Mouse (Mus musculus): Measurements from ENCODE around the gene Olfr1037. TPM values are rescaled to one million over a fixed set of nuclear protein-coding genes. Genes with fewer than 3 reads are reported as not detected.
"Not testable (repeated sequence)": the region's sequence is repeated elsewhere in the genome, so short reads cannot be mapped to it uniquely, and the experiment has no call there.

The Olfr1037 gene
- not detected in 2 replicates for polyA plus RNA-seq (2015; fragmentation: Nextera tagmentation; extraction: Ambion mirVana)

GRCm38 (mm10) chr2:86087285-86087684 lies at the start of gene Olfr1037:
TSS of gene Olfr1037 (minus strand) at chr2:86087385.
- no peak for ATAC-seq
- 90% methylated on average over 2 of the region's 2 CpGs for WGBS
- no peaks in the 10 kb centered on the region for H3K9me3 ChIP-seq (ENCODE audit: control insufficient read depth, low read length)
- no peaks in the 10 kb centered on the region for H3K4me1 ChIP-seq (replicated peaks; ENCODE audit: control insufficient read depth, insufficient read depth, low read length)
- no peak within 1 kb of the TSS for H3K4me2 ChIP-seq (ENCODE audit: low read length)
- no peaks in the 10 kb centered on the region for H3K36me3 ChIP-seq (ENCODE audit: control insufficient read depth, insufficient read depth)
- H3K4me3 ChIP-seq (replicated peaks; ENCODE audit: low read length), result no peak within 1 kb of the TSS
- H3K9ac ChIP-seq (replicated peaks; ENCODE audit: low read depth, low read length), result no peak within 1 kb of the TSS
- no peak within 1 kb of the TSS for H3K27ac ChIP-seq (ENCODE audit: low read length)
- no peaks in the 10 kb centered on the region for H3K27me3 ChIP-seq (replicated peaks; ENCODE audit: control insufficient read depth, insufficient read depth, low read length)

GRCm38 (mm10) chr2:86135828-86136227 lies 48.6 kb upstream of the Olfr1037 start, which contains the start of gene Olfr1039:
TSS of gene Olfr1039 (minus strand) at chr2:86135928.
- H3K4me2 ChIP-seq (ENCODE audit: low read length), result no peak within 1 kb of the TSS
- no peaks in the 10 kb centered on the region for H3K9me3 ChIP-seq (ENCODE audit: control insufficient read depth, low read length)
- no peaks in the 10 kb centered on the region for H3K27me3 ChIP-seq (replicated peaks; ENCODE audit: control insufficient read depth, insufficient read depth, low read length)
- H3K4me1 ChIP-seq (replicated peaks; ENCODE audit: control insufficient read depth, insufficient read depth, low read length), result no peaks in the 10 kb centered on the region
- 98% methylated on average over 1 of the region's 1 CpGs for WGBS
- no peak within 1 kb of the TSS for H3K9ac ChIP-seq (replicated peaks; ENCODE audit: low read depth, low read length)
- H3K36me3 ChIP-seq (ENCODE audit: control insufficient read depth, insufficient read depth), result no peaks in the 10 kb centered on the region
- no peak for ATAC-seq
- no peak within 1 kb of the TSS for H3K27ac ChIP-seq (ENCODE audit: low read length)
- no peak within 1 kb of the TSS for H3K4me3 ChIP-seq (replicated peaks; ENCODE audit: low read length)

- not testable (repeated sequence) for H3K9me3 ChIP-seq (ENCODE audit: control insufficient read depth, low read length); H3K4me1 ChIP-seq (replicated peaks; ENCODE audit: control insufficient read depth, insufficient read depth, low read length); H3K27me3 ChIP-seq (replicated peaks; ENCODE audit: control insufficient read depth, insufficient read depth, low read length); ATAC-seq; H3K4me3 ChIP-seq (replicated peaks; ENCODE audit: low read length); H3K36me3 ChIP-seq (ENCODE audit: control insufficient read depth, insufficient read depth); H3K4me2 ChIP-seq (ENCODE audit: low read length); H3K9ac ChIP-seq (replicated peaks; ENCODE audit: low read depth, low read length); H3K27ac ChIP-seq (ENCODE audit: low read length)
- 96% methylated on average over 1 of the region's 1 CpGs for WGBS
Measured at GRCm38 (mm10) chr2:86080478-86080877, 6.7 kb downstream of the Olfr1037 start.

GRCm38 (mm10) chr2:86073692-86074091 lies 13.5 kb downstream of the Olfr1037 start, which contains the start of gene Olfr1036:
TSS of gene Olfr1036 (plus strand) at chr2:86073992.
- H3K9ac ChIP-seq (replicated peaks; ENCODE audit: low read depth, low read length); H3K27me3 ChIP-seq (replicated peaks; ENCODE audit: control insufficient read depth, insufficient read depth, low read length); H3K36me3 ChIP-seq (ENCODE audit: control insufficient read depth, insufficient read depth); H3K9me3 ChIP-seq (ENCODE audit: control insufficient read depth, low read length); H3K27ac ChIP-seq (ENCODE audit: low read length); H3K4me1 ChIP-seq (replicated peaks; ENCODE audit: control insufficient read depth, insufficient read depth, low read length); H3K4me2 ChIP-seq (ENCODE audit: low read length); ATAC-seq; H3K4me3 ChIP-seq (replicated peaks; ENCODE audit: low read length): not testable (repeated sequence)

GRCm38 (mm10) chr2:86070189-86070588 lies 17.0 kb downstream of the Olfr1037 start:
- ATAC-seq, result no peak
- 98% methylated on average over 8 of the region's 8 CpGs for WGBS

GRCm38 (mm10) chr2:86063766-86064165 lies 23.4 kb downstream of the Olfr1037 start:
- not testable (repeated sequence) for H3K4me1 ChIP-seq (replicated peaks; ENCODE audit: control insufficient read depth, insufficient read depth, low read length); H3K27ac ChIP-seq (ENCODE audit: low read length); H3K9ac ChIP-seq (replicated peaks; ENCODE audit: low read depth, low read length); H3K9me3 ChIP-seq (ENCODE audit: control insufficient read depth, low read length); ATAC-seq; H3K4me2 ChIP-seq (ENCODE audit: low read length); H3K27me3 ChIP-seq (replicated peaks; ENCODE audit: control insufficient read depth, insufficient read depth, low read length); H3K36me3 ChIP-seq (ENCODE audit: control insufficient read depth, insufficient read depth); H3K4me3 ChIP-seq (replicated peaks; ENCODE audit: low read length)
- 98% methylated on average over 2 of the region's 2 CpGs for WGBS

More at GRCm38 (mm10) chr2:86070189-86070588, 17.0 kb downstream of the Olfr1037 start:
- Histone ChIP-seq H3K36me3 (ENCODE audit: control insufficient read depth, insufficient read depth) (no peaks in the 10 kb centered on the region), H3K9me3 (ENCODE audit: control insufficient read depth, low read length) (no peaks in the 10 kb centered on the region), H3K4me2 (ENCODE audit: low read length) (no peak overlapping the region), H3K27ac (ENCODE audit: low read length) (no peak overlapping the region), H3K9ac (replicated peaks; ENCODE audit: low read depth, low read length) (no peak overlapping the region), H3K4me1 (replicated peaks; ENCODE audit: control insufficient read depth, insufficient read depth, low read length) (no peaks in the 10 kb centered on the region), H3K4me3 (replicated peaks; ENCODE audit: low read length) (no peak overlapping the region), H3K27me3 (replicated peaks; ENCODE audit: control insufficient read depth, insufficient read depth, low read length) (no peaks in the 10 kb centered on the region)

- not testable (repeated sequence) for H3K27me3 ChIP-seq (replicated peaks; ENCODE audit: control insufficient read depth, insufficient read depth, low read length); H3K9me3 ChIP-seq (ENCODE audit: control insufficient read depth, low read length); H3K4me3 ChIP-seq (replicated peaks; ENCODE audit: low read length); H3K36me3 ChIP-seq (ENCODE audit: control insufficient read depth, insufficient read depth); ATAC-seq; H3K27ac ChIP-seq (ENCODE audit: low read length); H3K4me1 ChIP-seq (replicated peaks; ENCODE audit: control insufficient read depth, insufficient read depth, low read length); H3K4me2 ChIP-seq (ENCODE audit: low read length); H3K9ac ChIP-seq (replicated peaks; ENCODE audit: low read depth, low read length)
Measured at GRCm38 (mm10) chr2:86050777-86051176, 36.4 kb downstream of the Olfr1037 start.

- Histone ChIP-seq H3K4me1 (replicated peaks; ENCODE audit: control insufficient read depth, insufficient read depth, low read length) (no peaks in the 10 kb centered on the region), H3K4me3 (replicated peaks; ENCODE audit: low read length) (no peak within 1 kb of the TSS), H3K9ac (replicated peaks; ENCODE audit: low read depth, low read length) (no peak within 1 kb of the TSS), H3K9me3 (ENCODE audit: control insufficient read depth, low read length) (no peaks in the 10 kb centered on the region), H3K36me3 (ENCODE audit: control insufficient read depth, insufficient read depth) (no peaks in the 10 kb centered on the region), H3K4me2 (ENCODE audit: low read length) (no peak within 1 kb of the TSS), H3K27ac (ENCODE audit: low read length) (no peak within 1 kb of the TSS), H3K27me3 (replicated peaks; ENCODE audit: control insufficient read depth, insufficient read depth, low read length) (no peaks in the 10 kb centered on the region)
- no peak for ATAC-seq
Measured at GRCm38 (mm10) chr2:86045561-86045960, 41.6 kb downstream of the Olfr1037 start, which contains the start of gene Olfr1034. TSS of gene Olfr1034 (plus strand) at chr2:86045861.
